Mouse (Mus musculus) limb, embryonic 14.5 days (tissue): ENCODE measurements around the gene Jam3. TPM values are rescaled to one million over a fixed set of nuclear protein-coding genes. Genes with fewer than 3 reads are reported as not detected.

Experiments used
- ATAC-seq: fragments of 200-750 bp; cut with Nextera tagmentation; 2 replicates; pipeline ENCODE4 v1.8.0; 2017; ENCODE audit warnings: low read depth, moderate number of reproducible peaks, moderate TSS enrichment; ENCODE audit not compliant: low FRiP score
- DNase-seq: peaks from one replicate; pipeline ENCODE4 v3.0.0-alpha.2; 2015; ENCODE audit warnings: low spot score
- H3K27ac ChIP-seq: fragments of 300-500 bp; sonication (generic); replicated peaks from 2 replicates; pipeline ENCODE4 v1.5.1; 2014; ENCODE audit warnings: low read depth, mild to moderate bottlenecking, low read length, moderate library complexity, mixed read lengths
- H3K27me3 ChIP-seq: fragments of 300-500 bp; sonication (generic); 2 replicates; pipeline ENCODE4 v1.6.1; 2014; ENCODE audit warnings: low read length, mixed read lengths; ENCODE audit not compliant: control insufficient read depth, insufficient read depth
- H3K36me3 ChIP-seq: fragments of 300-500 bp; sonication (generic); 2 replicates; pipeline ENCODE4 v1.6.1; 2014; ENCODE audit warnings: mild to moderate bottlenecking, low read length, moderate library complexity, mixed read lengths; ENCODE audit not compliant: control insufficient read depth, insufficient read depth
- H3K4me1 ChIP-seq: fragments of 300-500 bp; sonication (generic); 2 replicates; pipeline ENCODE4 v1.6.1; 2014; ENCODE audit warnings: antibody characterized with exemption, low read length, mixed read lengths; ENCODE audit not compliant: control insufficient read depth, insufficient read depth
- H3K4me2 ChIP-seq: fragments of 300-500 bp; sonication (generic); replicated peaks from 2 replicates; pipeline ENCODE4 v1.6.1; 2014; ENCODE audit warnings: low read depth, mild to moderate bottlenecking, low read length, moderate library complexity; ENCODE audit not compliant: severe bottlenecking
- H3K4me3 ChIP-seq: fragments of 300-500 bp; sonication (generic); replicated peaks from 2 replicates; pipeline ENCODE4 v1.5.1; 2014; ENCODE audit warnings: low read length
- H3K9ac ChIP-seq: fragments of 300-500 bp; sonication (generic); 2 replicates; pipeline ENCODE4 v1.6.1; 2014; ENCODE audit warnings: mild to moderate bottlenecking, low read depth, low read length, moderate library complexity; ENCODE audit not compliant: severe bottlenecking
- H3K9me3 ChIP-seq: fragments of 300-500 bp; sonication (generic); 2 replicates; pipeline ENCODE4 v1.6.1; 2016; ENCODE audit warnings: low read length; ENCODE audit not compliant: control insufficient read depth
- POLR2A ChIP-seq: fragments of 200-500 bp; IDR thresholded peaks from 2 replicates; pipeline ENCODE4 v1.8.0; 2012; ENCODE audit warnings: inconsistent platforms, mild to moderate bottlenecking, moderate library complexity, borderline replicate concordance; ENCODE audit not compliant: insufficient read depth, insufficient read length; ENCODE audit errors: extremely low read depth
- WGBS: fragments of 180-500 bp; shearing (Covaris S2); extraction: QIAGEN DNeasy Blood & Tissue Kit; methylation state at CpG from one replicate; pipeline ENCODE4 v1.1.7; 2014; 5-methylcytosine and 5-hydroxymethylcytosine counted together
- polyA plus RNA-seq, 2 experiments: library from polyadenylated mRNA; depleted of rRNA in 1 of 2; stranded (reverse) in 1 of 2; unstranded in 1 of 2; fragments of >200 nt; fragmentation: Nextera tagmentation in 1 of 2; extraction: Ambion mirVana in 1 of 2; gene quantifications; 2 replicates each; pipeline versions ENCODE4 v1.2.1 to v1.2.3; 2012 to 2014

Jam3 gene
- polyA plus RNA-seq, 2 experiments: 100 to 110 TPM

DNA sequence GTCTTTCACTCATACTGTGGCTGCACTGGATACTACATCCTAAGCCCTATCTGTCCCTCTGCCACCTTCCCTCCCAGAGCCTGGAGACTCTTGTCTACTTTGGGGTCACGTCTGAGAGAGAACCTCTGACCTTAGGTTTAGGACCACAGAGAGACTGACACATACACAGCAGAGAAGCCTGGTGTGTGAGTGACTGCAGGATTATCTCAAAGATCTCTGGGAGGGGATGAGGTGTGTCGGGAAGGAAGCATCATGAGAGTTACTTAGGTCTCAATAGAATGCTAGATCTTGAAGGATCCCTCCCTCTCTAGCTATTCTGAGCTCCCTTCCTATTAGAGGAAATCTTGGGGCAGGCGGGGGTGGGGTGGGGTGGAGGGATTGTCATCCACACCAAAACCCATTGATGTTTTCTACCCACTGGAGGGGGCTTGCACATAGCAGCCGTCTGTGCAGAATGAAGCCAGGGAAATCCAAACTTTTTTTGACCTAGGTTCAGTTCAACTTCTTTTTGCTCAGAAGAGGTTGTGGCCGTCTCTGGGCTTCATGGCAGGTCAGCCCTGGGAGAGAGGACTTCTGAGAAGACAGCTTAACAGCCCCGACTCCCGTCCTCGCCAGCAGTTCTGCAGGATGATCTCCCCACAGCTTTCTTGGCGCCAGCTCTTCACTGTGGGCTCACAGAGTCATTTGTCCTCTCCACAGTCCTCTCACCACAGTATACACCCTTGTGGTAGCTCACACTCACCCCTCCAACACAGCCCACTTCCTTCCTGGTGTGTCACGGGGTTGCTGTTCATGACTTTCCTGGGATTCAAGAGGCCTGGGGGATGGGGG, 37.8 kb upstream of the Jam3 start:
- Histone ChIP-seq H3K27me3 (no peaks in the 10 kb centered on the region), H3K4me2 (peak overlapping the region; percentile 67; the same call in 1 of the 2 replicates), H3K27ac (0 out of 2 replicates have a peak overlapping the region, but pooled peaks have one; percentile 75), H3K9ac (no peak overlapping the region), H3K4me1 (peaks cover 23% of the 10 kb centered on the region), H3K4me3 (no peak overlapping the region), H3K9me3 (no peaks in the 10 kb centered on the region), H3K36me3 (no peaks in the 10 kb centered on the region)
- TF ChIP-seq POLR2A: no peak
- ATAC-seq: no peak
- DNase-seq: no peak
- WGBS: 63% methylated on average over 10 of the region's 10 CpGs

- peak; percentile 95 for ATAC-seq
- H3K4me1 ChIP-seq: peaks cover 23% of the 10 kb centered on the region
Measured at GRCm38 (mm10) chr9:27192001-27192760, 37.0 kb upstream of the Jam3 start.

GRCm38 (mm10) chr9:27191501-27191981, 36.3 kb upstream of the Jam3 start:
- Histone ChIP-seq H3K4me1 (peaks cover 23% of the 10 kb centered on the region), H3K27me3 (no peaks in the 10 kb centered on the region), H3K4me2 (peak overlapping the region; percentile 67), H3K9ac (peak overlapping the region; percentile 34), H3K27ac (peak overlapping the region; percentile 75), H3K36me3 (no peaks in the 10 kb centered on the region), H3K9me3 (no peaks in the 10 kb centered on the region), H3K4me3 (peak overlapping the region; percentile 27)
- DNase-seq: peak; percentile 91
- ATAC-seq: peak; percentile 68
- no peak for TF ChIP-seq POLR2A
- WGBS: under 1% methylated on average over 7 of the region's 7 CpGs

More at GRCm38 (mm10) chr9:27192001-27192760, 37.0 kb upstream of the Jam3 start:
- Histone ChIP-seq H3K4me3 (peak overlapping the region; percentile 27), H3K9me3 (no peaks in the 10 kb centered on the region), H3K27me3 (no peaks in the 10 kb centered on the region), H3K36me3 (no peaks in the 10 kb centered on the region), H3K27ac (peak overlapping the region; percentile 75), H3K4me2 (peak overlapping the region; percentile 67), H3K9ac (peak overlapping the region; percentile 34; the same call in 1 of the 2 replicates)
- DNase-seq: peak; percentile 92
- TF ChIP-seq POLR2A: 0 out of 2 replicates have a peak, but pooled peaks have one; percentile 36
- 12% methylated on average over 14 of the region's 14 CpGs for WGBS

DNA sequence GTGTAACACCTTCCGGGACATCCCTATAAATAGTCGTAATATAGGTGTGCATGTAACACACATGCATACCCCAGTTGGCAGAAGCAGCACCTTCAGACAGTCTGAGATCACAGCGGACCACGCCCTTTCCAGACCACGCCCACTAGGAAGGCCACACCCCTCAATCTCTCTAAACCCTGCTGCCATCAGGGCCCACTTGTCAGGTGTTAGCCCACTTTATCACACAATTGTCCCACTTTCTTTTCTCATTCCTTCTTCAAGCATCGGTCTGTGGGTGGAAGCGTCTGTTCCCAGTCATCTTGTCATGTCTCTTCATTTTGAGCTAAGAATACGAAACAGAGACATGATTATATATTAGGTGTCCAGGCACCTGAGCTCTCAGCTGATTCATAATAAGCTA, 35.2 kb upstream of the Jam3 start:
- Histone ChIP-seq H3K4me2 (no peak overlapping the region), H3K4me3 (no peak overlapping the region), H3K36me3 (no peaks in the 10 kb centered on the region), H3K27me3 (no peaks in the 10 kb centered on the region), H3K27ac (no peak overlapping the region), H3K9ac (no peak overlapping the region), H3K4me1 (peaks cover 23% of the 10 kb centered on the region), H3K9me3 (no peaks in the 10 kb centered on the region)
- 77% methylated on average over 8 of the region's 8 CpGs for WGBS
- TF ChIP-seq POLR2A: no peak
- no peak for DNase-seq
- no peak for ATAC-seq

DNA sequence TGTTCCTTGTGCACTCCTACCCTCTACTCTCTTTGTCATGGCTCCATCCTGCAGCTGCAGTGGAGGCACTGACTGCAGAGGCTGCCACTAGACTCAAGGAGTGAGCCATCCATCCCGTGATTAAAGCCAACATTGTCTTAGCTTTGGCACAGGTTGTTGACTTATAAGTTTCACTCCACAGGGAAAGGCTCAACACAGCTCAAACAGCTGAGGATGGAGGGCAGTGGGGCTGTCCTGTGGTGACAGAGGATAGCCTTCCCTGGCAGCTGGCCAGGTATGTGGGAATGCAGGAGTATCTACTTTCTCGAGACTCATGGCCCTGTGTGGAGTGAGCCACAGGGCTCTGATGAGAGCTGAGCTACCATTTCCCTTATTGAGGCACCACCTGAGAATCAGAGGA, 34.1 kb upstream of the Jam3 start:
- H3K4me3 ChIP-seq: no peak overlapping the region
- H3K4me2 ChIP-seq: no peak overlapping the region
- H3K9me3 ChIP-seq: no peaks in the 10 kb centered on the region
- DNase-seq (peak; percentile 29), ATAC-seq (no peak)
- H3K27ac ChIP-seq: no peak overlapping the region
- peaks cover 23% of the 10 kb centered on the region for H3K4me1 ChIP-seq
- H3K9ac ChIP-seq: no peak overlapping the region
- H3K27me3 ChIP-seq: no peaks in the 10 kb centered on the region
- WGBS: 48% methylated on average over 2 of the region's 2 CpGs
- no peak for TF ChIP-seq POLR2A
- H3K36me3 ChIP-seq: no peaks in the 10 kb centered on the region
